Mouse (Mus musculus) gastrocnemius, postnatal 25 days (tissue): ENCODE results near the gene Traf3ip1. TPM values are rescaled to one million over a fixed set of nuclear protein-coding genes. Genes with fewer than 3 reads are reported as not detected.

ENCODE experiments used
- DNase-seq: peaks from one replicate; pipeline ENCODE4 v3.0.0; 2022
- long read RNA-seq, 2 experiments: library from polyadenylated mRNA; stranded (forward); transcript quantifications; one replicate each; pipeline ENCODE4 v2.0.0; 2021
- total RNA-seq, 2 experiments: library from RNA; stranded (reverse); gene quantifications; 1 replicate in 1 of 2; 2 replicates in 1 of 2; pipeline ENCODE4 v1.2.3; 2021

Traf3ip1 gene
- 1 to 10 TPM; 2.9 to 3.2 TPM for total RNA-seq
- long read RNA-seq, experiment 1 = 0 reads
- long read RNA-seq, experiment 2 = 0 reads

GRCm38 (mm10) chr1:91494457-91495140 lies at the start of gene Traf3ip1:
Traf3ip1 (plus strand) TSS chr1:91494647.
- DNase-seq = peak; percentile 93

DNA sequence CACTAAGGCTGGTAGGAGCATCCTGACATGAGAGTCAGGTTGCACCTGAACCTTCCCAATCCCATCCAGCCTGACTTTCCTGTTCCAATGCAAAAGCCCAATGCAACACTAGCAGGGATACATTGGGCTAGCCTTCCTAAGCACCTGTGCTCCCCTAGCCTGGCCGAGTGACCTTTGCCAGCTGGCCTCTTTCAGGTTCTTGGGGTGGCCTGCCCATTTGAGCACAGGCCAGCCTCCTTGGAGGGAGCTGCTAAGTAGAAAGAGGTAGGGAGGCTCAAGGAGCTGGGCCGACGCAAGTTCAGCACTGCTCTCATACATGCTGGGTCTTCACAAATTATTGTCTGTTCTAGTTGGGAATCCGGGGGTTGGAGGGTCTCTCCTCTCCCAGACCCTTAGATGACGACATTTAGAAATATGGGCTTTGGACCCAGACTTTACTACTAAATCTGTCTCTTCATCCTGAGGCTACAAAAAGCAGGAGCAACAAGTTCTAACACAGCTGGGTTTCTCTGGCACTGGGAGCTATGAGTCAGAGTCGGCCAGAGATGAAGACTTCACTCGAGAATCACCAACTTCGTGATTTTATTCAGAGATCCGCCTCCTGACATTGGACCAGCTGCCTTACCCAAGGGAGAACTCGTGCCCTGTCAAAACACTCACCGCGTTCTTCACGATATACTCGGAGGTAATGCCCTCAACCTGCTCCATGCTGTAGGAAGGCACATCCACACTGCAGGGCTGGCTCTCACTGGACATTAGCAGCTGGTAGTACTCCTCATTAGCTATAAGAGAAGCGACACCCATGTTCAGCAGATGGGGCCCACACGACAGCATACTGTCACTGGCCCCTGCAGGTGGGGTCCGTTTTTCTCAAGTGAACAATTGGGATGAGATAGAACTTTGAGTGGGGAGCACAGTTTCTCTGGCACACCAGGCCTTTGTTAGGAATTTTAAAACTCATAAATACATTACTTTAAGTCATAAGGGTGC lies 49.3 kb upstream of the Traf3ip1 start:
- no peak for DNase-seq

DNA sequence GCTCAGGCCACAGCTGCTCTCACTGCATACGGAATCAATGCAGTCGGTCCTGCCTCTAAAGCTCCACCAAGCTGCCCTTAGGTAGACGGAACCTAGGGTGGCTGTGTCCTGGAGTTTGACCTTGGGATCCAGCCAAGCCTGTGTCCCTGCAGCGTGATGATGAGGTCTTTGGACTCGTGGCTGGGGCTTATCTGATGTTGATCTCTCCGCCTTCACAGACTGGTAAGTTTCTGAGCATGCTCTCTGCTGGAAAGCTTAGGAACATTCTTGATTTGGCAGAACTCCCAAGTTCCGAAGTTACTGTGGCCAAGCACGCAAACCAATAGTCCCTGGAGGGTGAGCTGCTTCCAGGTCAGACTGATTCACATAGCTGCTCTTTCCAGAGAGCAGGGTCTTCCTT lies 48.4 kb upstream of the Traf3ip1 start:
- peak; percentile 85 for DNase-seq

DNA sequence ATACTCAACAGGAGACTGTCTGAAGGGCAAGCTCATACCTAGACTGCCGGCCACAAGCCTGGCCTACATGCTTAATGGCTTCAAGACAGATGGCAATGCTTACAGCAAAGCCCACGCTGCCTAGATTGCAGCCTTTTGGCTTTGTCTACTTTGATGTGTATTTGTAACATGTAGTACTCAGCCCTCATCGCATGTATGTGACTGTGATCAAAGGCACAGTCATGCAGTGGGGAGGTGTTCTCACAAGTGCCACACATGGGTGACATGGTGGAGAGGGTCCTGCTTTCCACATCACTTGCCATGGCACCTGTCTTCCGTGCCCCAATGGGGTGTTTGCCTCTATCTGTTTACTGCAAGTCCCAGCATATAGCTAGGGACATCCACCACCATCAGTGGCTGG lies 47.9 kb upstream of the Traf3ip1 start:
- no peak for DNase-seq

- no peak for DNase-seq
These were observed 45.8 kb upstream of the Traf3ip1 start for GRCm38 (mm10) chr1:91448688-91449087.

DNA sequence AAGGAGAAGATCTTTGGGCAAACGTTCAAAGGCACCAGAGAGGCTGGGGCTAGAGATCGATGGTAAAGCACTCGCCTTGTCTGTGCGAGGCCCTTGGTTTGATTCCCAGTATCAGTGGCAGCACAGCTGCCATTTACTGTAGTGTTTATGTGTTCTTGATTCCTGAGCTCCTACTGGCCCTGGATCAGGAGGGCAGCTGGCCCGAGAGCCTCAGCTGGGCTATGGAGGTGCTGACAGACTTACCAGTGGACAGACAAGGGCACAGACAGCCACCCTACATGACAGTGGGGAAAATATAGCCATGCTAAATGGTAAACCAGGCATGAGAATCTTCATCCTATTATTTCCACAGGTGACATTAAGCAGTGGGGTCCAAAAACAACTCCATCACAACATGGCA lies 43.6 kb upstream of the Traf3ip1 start:
- peak; percentile 76 for DNase-seq

DNA sequence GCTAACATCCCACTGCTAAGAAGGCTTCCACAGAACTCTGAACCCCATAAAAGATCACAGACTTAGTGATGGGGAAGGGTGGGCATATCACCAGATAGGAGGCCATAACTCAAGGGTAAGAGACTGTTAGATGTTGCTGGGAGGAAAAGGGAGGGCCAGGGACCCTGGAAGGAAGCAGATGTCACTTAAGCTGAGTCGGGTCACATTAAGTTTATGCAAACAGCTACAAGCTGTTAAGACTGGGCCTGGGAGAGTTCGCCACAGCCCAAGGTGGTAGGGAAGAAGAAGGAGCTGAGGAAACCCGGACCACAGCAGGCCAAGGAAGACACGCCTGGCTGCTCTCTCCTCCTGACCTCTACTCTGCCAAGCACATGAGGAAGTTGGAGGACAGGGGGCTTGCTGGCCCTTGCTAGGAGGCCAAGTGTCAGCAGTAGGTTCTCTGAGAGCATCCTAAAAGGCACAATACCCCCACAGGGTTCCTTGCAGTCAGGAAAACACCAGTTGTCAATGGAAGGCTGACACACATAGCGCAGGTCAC lies 42.8 kb upstream of the Traf3ip1 start:
- DNase-seq = no peak

- no peak for DNase-seq
These were observed 40.5 kb upstream of the Traf3ip1 start for GRCm38 (mm10) chr1:91453932-91454331.

DNA sequence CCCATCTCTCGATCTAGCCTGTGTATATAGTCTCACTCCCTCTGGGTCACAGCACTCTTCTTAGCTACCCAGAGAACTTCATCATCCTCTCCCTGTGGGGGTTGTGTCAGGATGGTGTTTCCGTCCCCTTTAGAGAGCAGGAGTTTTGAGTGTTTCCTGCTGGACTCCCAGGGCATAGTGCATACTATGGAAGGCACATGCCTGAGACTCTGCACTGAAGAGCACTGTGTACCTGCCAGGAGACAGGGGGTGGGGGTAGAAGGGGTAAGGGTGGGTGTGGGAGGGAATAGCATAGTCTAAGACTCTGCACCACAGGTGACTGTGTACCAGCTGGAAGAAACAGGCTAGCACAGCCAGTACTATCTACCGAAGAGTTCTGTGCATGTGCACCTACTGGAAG lies 40.1 kb upstream of the Traf3ip1 start:
- no peak for DNase-seq

- no peak for DNase-seq
These were observed 39.5 kb upstream of the Traf3ip1 start for GRCm38 (mm10) chr1:91454927-91455326.

DNA sequence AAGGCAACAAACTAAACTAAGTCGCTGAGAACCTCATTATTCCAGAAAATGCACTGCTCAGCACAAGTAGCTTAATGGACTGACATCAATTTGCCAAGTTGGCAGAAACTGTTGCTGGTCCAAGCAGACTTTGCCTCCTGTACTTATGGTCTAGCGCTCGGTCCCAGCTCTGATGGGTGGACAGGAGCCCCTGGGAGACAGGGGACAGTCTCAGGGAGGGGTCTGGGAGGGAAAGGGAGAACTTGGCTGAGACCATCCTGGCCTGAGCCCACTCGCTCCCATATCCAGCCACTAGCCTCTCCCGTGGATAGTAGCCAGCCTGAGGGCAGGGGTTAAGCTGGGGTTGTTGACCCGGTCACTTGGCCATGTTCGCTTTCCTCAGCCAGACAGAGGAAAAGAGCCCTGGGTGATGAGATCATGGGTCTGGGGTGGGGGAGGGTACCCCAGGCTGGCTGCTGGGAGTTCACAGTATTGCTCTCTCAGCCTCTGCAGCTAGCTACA lies 38.7 kb upstream of the Traf3ip1 start:
- DNase-seq = peak; percentile 76

- DNase-seq = peak; percentile 69
These were observed 38.1 kb upstream of the Traf3ip1 start for GRCm38 (mm10) chr1:91456301-91456801.

- DNase-seq = no peak
These were observed 37.3 kb upstream of the Traf3ip1 start for GRCm38 (mm10) chr1:91457116-91457515.

GRCm38 (mm10) chr1:91457698-91458097 lies 36.7 kb upstream of the Traf3ip1 start:
- no peak for DNase-seq

GRCm38 (mm10) chr1:91458223-91458861 lies 36.1 kb upstream of the Traf3ip1 start:
- peak; percentile 72 for DNase-seq

GRCm38 (mm10) chr1:91459059-91459809 lies 35.2 kb upstream of the Traf3ip1 start, which contains the start of gene Per2:
Per2 (minus strand) TSS chr1:91459324.
- peak; percentile 98 for DNase-seq

- no peak for DNase-seq
These were observed 34.4 kb upstream of the Traf3ip1 start for GRCm38 (mm10) chr1:91460069-91460468.

DNA sequence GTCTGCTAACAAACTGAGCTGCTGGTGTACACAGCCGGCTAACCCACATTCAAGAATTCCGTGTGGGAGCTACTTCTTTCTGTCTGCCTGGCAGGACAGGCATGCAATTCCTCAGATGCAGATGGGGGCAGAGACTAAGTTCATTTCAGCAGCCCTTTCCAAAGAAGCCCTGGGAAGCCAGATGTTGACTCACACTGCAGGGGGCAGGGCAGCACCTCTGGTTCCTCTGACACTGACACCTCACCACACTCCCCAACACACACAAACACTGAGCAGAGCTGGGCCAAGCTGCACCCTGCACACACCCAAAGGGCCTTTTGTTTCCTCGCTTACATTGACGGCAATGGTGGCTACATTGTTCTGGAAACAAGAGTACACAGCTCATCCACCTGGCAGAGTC lies 33.9 kb upstream of the Traf3ip1 start:
- DNase-seq = no peak

- no peak for DNase-seq
These were observed 31.0 kb upstream of the Traf3ip1 start for GRCm38 (mm10) chr1:91463336-91463995.

GRCm38 (mm10) chr1:91464436-91464835 lies 30.0 kb upstream of the Traf3ip1 start:
- DNase-seq = no peak

GRCm38 (mm10) chr1:91465244-91465643 lies 29.2 kb upstream of the Traf3ip1 start:
- DNase-seq = no peak
